Mouse (Mus musculus): ENCODE measurements around the gene Rgs3. TPM values are rescaled to one million over a fixed set of nuclear protein-coding genes. Genes with fewer than 3 reads are reported as not detected.

The Rgs3 gene
- polyA plus RNA-seq, 1 experiment from 2014 or later, result 60.5 TPM

DNA sequence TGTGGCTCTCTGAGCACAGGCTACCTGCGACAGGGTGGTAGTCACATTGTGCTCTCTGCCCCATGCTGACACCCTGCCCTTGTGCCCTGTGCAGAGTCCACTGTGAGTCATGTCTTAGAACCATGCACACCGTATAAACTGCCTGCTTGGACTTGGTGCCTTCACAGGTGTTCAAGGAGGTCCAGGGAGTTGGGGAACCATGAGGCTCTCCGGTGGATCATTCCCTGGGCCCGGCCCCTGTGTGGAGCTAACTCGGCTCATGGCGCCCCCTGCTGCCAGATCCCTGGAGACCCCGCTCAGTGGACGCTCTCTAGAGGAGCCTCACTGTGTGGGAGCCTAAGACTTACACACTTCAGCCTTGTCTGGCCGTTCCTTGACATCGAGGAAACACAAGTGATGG is 134.2 kb downstream of the Rgs3 start:
- 35% methylated on average over 10 of the region's 10 CpGs for WGBS
- peaks cover 44% of the 10 kb centered on the region for H3K27me3 ChIP-seq (replicated peaks)

DNA sequence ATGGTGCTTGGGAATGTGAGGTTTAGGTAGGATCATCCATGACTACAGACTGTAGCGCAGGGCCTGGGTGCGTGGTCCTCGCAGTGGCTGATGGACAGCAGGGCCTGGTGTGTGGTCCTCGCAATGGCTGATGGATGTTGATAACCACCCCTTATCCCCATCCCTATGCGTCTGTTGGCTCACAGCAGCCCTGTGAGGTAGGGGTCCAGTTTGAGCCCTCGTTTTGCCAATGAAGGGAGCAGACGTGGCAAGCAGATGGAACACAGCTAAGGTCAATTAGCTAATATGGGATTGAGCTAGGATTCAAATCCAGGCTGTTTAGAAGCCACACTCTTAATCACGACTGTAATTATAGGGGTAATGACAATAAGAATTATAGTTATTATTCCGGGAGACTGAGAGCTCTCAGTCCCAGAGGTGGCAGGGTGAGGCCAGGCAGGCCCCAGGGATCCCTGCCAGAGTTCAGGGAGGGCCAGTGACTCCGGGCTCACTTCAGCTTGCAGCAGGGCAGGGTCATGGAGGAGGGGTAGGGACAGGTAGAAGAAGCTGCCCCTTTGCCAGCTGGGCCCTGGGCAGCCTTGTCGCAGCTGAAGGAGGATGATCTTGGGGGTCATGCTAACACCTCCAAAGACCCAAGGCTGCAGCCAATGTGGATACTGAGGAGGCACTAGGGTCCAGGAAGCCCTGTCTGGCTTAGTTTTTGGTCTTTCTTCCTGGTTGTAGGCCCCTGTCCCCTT is 135.2 kb downstream of the Rgs3 start:
- Histone ChIP-seq H3K9ac (no peak overlapping the region), H3K4me3 (no peak overlapping the region), H3K36me3 (peaks cover 12% of the 10 kb centered on the region; the same call in 1 of the 2 replicates), H3K9me3 (replicated peaks) (no peaks in the 10 kb centered on the region), H3K27me3 (replicated peaks) (peaks cover 41% of the 10 kb centered on the region), H3K27ac (ENCODE audit: poor library complexity, severe bottlenecking) (peak overlapping the region; percentile 52; the same call in 1 of the 2 replicates), H3K4me1 (replicated peaks) (peaks cover 79% of the 10 kb centered on the region), H3K4me2 (no peak overlapping the region)
- ATAC-seq (ENCODE audit: insufficient number of reproducible peaks, low FRiP score), result no peak
- WGBS, result 76% methylated on average over 11 of the region's 11 CpGs

More for the DNA sequence above, 134.2 kb downstream of the Rgs3 start:
- H3K4me1 ChIP-seq (replicated peaks), result peaks cover 77% of the 10 kb centered on the region
- 0 out of 2 replicates have a peak, but pooled peaks have one; percentile 12 for ATAC-seq (ENCODE audit: insufficient number of reproducible peaks, low FRiP score)
- H3K4me3 ChIP-seq, result no peak overlapping the region
- no peak overlapping the region for H3K9ac ChIP-seq
- no peak overlapping the region for H3K4me2 ChIP-seq
- H3K9me3 ChIP-seq (replicated peaks), result no peaks in the 10 kb centered on the region
- H3K27ac ChIP-seq (ENCODE audit: poor library complexity, severe bottlenecking), result no peak overlapping the region
- peaks cover 12% of the 10 kb centered on the region; the same call in 1 of the 2 replicates for H3K36me3 ChIP-seq

DNA sequence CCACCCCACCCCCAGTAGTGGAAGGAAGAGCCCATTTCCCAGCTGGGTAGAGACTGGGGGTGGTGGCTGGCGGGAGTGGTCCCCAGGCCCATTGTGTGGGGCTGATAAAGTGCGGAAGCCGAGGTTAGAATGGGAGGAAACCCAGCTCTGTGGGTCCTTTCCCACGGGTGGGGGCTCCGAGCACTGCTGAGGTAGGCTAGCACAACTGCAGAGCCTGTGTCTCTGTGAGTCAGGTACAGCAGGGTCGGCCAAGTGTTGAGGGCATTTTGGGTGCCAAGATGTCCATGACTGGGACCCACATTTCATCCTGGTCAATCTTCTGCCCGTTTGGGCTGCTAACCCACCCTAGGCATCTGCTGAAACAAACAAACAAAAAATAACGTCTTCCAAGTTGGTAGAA is 135.9 kb downstream of the Rgs3 start:
- peaks cover 83% of the 10 kb centered on the region for H3K4me1 ChIP-seq (replicated peaks)
- 53% methylated on average over 8 of the region's 8 CpGs for WGBS
- peaks cover 41% of the 10 kb centered on the region for H3K27me3 ChIP-seq (replicated peaks)
- no peak overlapping the region for H3K9ac ChIP-seq
- no peak overlapping the region for H3K4me2 ChIP-seq
- H3K27ac ChIP-seq (ENCODE audit: poor library complexity, severe bottlenecking), result peak overlapping the region; percentile 52; the same call in 1 of the 2 replicates
- peak; percentile 27 for ATAC-seq (ENCODE audit: insufficient number of reproducible peaks, low FRiP score)
- H3K9me3 ChIP-seq (replicated peaks), result no peaks in the 10 kb centered on the region
- H3K36me3 ChIP-seq, result peaks cover 14% of the 10 kb centered on the region; the same call in 1 of the 2 replicates
- H3K4me3 ChIP-seq, result no peak overlapping the region

DNA sequence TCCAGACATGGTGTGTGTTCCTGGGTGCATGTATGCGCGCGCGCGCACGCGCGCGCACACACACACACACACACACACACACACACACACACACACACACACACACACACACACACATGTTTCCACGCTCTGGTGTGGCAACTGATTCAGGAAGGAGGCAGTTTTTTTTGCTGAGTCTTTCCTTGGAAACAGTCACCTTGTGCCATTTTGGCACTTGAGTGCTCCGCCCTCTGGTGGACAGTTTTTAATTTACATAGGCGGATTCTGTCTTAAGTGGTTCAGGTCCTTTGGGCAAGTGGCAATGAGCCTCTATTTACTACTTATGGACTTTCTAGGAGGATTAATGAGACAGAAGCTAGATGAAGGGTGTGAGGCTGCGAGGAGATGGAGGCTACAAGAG is 136.3 kb downstream of the Rgs3 start:
- H3K9me3 ChIP-seq (replicated peaks), result no peaks in the 10 kb centered on the region
- H3K36me3 ChIP-seq, result peaks cover 16% of the 10 kb centered on the region
- no peak overlapping the region for H3K4me2 ChIP-seq
- no peak overlapping the region for H3K4me3 ChIP-seq
- H3K4me1 ChIP-seq (replicated peaks), result peaks cover 83% of the 10 kb centered on the region
- H3K27me3 ChIP-seq (replicated peaks), result peaks cover 41% of the 10 kb centered on the region
- ATAC-seq (ENCODE audit: insufficient number of reproducible peaks, low FRiP score), result no peak
- WGBS, result 63% methylated on average over 13 of the region's 13 CpGs
- H3K9ac ChIP-seq, result no peak overlapping the region
- H3K27ac ChIP-seq (ENCODE audit: poor library complexity, severe bottlenecking), result peak overlapping the region; percentile 43; the same call in 1 of the 2 replicates

DNA sequence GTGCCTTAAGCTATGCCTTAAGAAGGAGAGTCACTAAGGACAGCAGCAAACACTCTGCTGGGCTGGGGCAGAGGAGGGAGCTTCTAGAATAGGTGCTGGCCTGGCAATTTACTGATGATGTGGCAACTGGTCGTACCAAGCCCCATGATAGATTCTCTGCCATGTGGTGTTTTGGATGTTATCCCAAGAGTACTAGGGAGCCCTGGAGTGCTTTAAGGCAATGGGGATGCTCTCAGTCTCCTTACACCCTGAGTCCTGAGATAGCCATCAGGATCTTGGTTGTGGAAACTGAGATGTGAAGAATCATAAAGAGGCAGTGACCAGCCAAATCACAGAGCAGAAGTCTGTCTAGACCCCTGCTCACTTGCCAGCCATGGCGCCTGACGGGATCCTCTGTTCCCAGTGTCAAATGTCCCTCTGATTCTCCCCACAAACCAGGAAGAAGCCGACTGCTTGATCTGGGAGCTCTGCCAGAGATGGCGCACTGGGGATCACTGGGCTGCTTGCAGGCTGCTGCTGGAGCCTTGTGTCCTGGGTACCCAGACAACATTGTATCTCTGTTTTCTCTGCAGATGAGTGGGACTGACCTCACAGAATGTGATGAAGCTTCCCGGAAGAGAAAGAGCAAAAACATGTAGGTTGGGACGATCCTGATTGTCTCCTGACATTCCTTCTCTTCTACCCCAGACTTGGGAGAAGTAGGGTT is 137.2 kb downstream of the Rgs3 start:
- H3K27ac ChIP-seq (ENCODE audit: poor library complexity, severe bottlenecking), result peak overlapping the region; percentile 22; the same call in 1 of the 2 replicates
- peaks cover 34% of the 10 kb centered on the region for H3K27me3 ChIP-seq (replicated peaks)
- H3K9ac ChIP-seq, result no peak overlapping the region
- no peak overlapping the region for H3K4me2 ChIP-seq
- H3K9me3 ChIP-seq (replicated peaks), result no peaks in the 10 kb centered on the region
- peaks cover 25% of the 10 kb centered on the region for H3K36me3 ChIP-seq
- no peak overlapping the region for H3K4me3 ChIP-seq
- 44% methylated on average over 7 of the region's 7 CpGs for WGBS
- ATAC-seq (ENCODE audit: insufficient number of reproducible peaks, low FRiP score), result no peak
- H3K4me1 ChIP-seq (replicated peaks), result peaks cover 83% of the 10 kb centered on the region

DNA sequence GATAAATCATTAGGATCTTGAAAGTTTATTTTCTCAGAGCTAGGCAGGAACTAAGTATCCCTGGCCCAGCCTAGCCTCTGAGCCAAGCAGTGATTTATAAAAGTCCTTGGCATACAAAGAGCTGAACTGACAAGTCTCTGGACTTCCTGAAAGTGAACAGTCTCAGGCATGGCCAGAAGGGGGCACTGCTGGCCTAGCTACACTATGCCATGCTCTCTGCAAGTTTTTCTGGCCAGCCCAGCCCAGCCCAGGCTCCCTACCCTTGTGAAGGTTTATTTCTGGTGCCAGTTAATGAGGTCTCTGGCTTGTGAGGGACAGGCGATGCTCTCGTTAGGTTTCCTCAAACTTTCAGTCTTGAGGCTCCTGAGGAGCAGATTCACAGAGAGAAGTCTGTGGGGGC is 137.8 kb downstream of the Rgs3 start:
- 13% methylated on average over 2 of the region's 2 CpGs for WGBS
- peaks cover 78% of the 10 kb centered on the region for H3K4me1 ChIP-seq (replicated peaks)
- H3K4me3 ChIP-seq, result no peak overlapping the region
- peaks cover 31% of the 10 kb centered on the region for H3K27me3 ChIP-seq (replicated peaks)
- H3K4me2 ChIP-seq, result 0 out of 2 replicates have a peak overlapping the region, but pooled peaks have one; percentile 8
- H3K27ac ChIP-seq (ENCODE audit: poor library complexity, severe bottlenecking), result peak overlapping the region; percentile 35; the same call in 1 of the 2 replicates
- H3K9ac ChIP-seq, result peak overlapping the region; percentile 40; the same call in 1 of the 2 replicates
- H3K9me3 ChIP-seq (replicated peaks), result no peaks in the 10 kb centered on the region
- ATAC-seq (ENCODE audit: insufficient number of reproducible peaks, low FRiP score), result 0 out of 2 replicates have a peak, but pooled peaks have one; percentile 19
- peaks cover 26% of the 10 kb centered on the region for H3K36me3 ChIP-seq

DNA sequence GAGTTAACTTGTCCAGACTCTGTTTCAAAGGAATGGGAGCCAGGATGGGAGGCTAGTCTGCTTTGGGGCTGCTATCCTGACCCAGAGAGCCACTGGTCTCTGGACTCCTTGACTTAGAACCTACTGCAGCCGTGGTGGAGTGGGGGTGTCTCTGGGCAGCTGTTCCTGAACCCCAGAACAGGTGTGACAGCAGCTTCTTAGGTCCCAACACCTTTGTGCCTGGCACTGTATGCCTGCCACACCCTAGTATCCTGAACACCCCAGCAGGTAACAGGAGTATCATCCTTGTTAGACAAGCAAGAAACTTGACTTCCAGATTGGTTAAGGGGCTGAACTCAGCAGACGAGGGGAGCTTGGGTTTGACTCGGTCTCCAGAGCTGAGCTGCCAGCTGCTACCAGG is 138.9 kb downstream of the Rgs3 start:
- Histone ChIP-seq H3K4me1 (replicated peaks) (peaks cover 67% of the 10 kb centered on the region), H3K9me3 (replicated peaks) (no peaks in the 10 kb centered on the region), H3K27me3 (replicated peaks) (peaks cover 20% of the 10 kb centered on the region), H3K36me3 (peaks cover 26% of the 10 kb centered on the region), H3K27ac (ENCODE audit: poor library complexity, severe bottlenecking) (peak overlapping the region; percentile 4; the same call in 1 of the 2 replicates), H3K4me2 (no peak overlapping the region), H3K9ac (no peak overlapping the region), H3K4me3 (no peak overlapping the region)
- WGBS, result 65% methylated on average over 3 of the region's 3 CpGs
- no peak for ATAC-seq (ENCODE audit: insufficient number of reproducible peaks, low FRiP score)

DNA sequence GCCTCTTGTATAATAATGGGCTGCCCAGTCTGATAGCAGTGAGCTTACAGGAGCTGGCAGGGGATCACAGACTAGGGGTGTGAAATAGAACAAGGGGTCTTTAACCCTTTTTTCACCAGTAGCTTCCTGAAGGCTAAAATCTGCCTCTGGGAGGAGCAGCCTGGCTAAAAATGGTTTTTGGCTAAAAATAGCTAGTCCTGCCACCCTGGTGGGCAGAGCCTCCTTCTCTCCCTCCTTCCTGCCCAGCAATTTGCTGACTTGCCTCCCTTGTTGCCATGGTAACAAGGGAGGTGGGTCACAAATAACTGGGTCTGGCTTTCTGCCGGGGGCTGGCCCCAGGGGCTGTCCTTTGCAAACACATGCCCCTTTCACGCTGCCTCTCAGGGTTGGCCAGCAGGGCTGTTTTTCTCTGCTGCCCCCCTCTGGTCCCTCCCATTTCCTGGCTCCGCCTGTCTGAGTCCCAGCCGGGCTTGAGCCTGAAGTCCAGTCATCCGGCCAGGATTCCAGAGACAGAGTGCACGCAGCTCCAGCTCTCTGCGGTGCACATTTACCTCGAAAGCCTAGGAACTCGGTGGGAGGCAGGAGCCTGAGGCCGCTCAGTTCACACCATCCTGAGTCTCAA is 139.7 kb downstream of the Rgs3 start:
- Histone ChIP-seq H3K4me1 (replicated peaks) (peaks cover 65% of the 10 kb centered on the region), H3K36me3 (peaks cover 29% of the 10 kb centered on the region), H3K9ac (peak overlapping the region; percentile 81), H3K4me3 (peak overlapping the region; percentile 58), H3K9me3 (replicated peaks) (no peaks in the 10 kb centered on the region), H3K27ac (ENCODE audit: poor library complexity, severe bottlenecking) (peak overlapping the region; percentile 79), H3K27me3 (replicated peaks) (peaks cover 14% of the 10 kb centered on the region), H3K4me2 (peak overlapping the region; percentile 77)
- peak; percentile 87 for ATAC-seq (ENCODE audit: insufficient number of reproducible peaks, low FRiP score)
- 0% methylated on average over 10 of the region's 10 CpGs for WGBS

DNA sequence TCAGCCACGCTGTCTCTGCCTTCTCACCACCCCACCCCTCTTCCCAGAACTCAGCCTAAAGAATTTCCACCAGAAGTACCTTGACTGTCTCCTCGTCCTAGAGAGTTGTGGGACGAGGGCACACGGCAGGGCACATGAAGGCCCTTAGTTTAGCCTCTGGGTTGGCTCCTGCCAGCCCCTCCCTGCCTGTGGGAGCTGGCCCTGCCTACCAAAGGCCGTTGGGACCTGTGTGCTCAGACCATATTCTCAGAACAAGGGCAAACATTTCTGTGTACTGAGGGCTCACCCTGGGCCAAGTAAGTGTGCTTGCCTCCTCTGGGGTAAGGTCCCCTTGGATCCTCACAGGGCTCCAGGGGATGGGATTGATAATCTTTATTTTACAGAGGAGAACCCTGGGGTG is 140.8 kb downstream of the Rgs3 start:
- peak overlapping the region; percentile 58 for H3K4me3 ChIP-seq
- H3K27ac ChIP-seq (ENCODE audit: poor library complexity, severe bottlenecking), result peak overlapping the region; percentile 79
- H3K36me3 ChIP-seq, result peaks cover 35% of the 10 kb centered on the region
- peaks cover 2% of the 10 kb centered on the region; the same call in 1 of the 2 replicates for H3K27me3 ChIP-seq (replicated peaks)
- no peak for ATAC-seq (ENCODE audit: insufficient number of reproducible peaks, low FRiP score)
- peak overlapping the region; percentile 81 for H3K9ac ChIP-seq
- 31% methylated on average over 5 of the region's 5 CpGs for WGBS
- H3K9me3 ChIP-seq (replicated peaks), result no peaks in the 10 kb centered on the region
- peak overlapping the region; percentile 77 for H3K4me2 ChIP-seq
- H3K4me1 ChIP-seq (replicated peaks), result peaks cover 64% of the 10 kb centered on the region

DNA sequence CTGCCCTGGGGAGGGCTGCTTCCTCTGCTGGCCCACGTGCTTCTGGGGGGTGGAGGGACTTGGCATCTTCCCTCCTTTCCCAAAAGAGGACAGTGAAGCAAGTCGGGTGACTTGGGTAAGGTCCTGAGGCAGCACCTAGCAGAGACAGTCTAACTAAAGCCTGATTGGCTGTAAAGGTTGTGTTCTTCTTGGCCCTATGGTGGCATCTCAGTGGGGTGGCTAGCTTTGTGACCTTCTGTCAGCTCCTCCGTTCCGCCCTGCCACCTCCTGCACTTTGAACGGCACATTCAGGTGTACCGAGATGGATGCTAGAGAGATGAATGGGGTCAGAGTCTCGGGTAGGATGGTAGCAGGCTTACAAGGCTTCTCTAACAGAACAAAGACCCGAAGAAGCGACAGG is 143.5 kb downstream of the Rgs3 start:
- no peak overlapping the region for H3K4me3 ChIP-seq
- peaks cover 42% of the 10 kb centered on the region for H3K4me1 ChIP-seq (replicated peaks)
- H3K27me3 ChIP-seq (replicated peaks), result no peaks in the 10 kb centered on the region
- ATAC-seq (ENCODE audit: insufficient number of reproducible peaks, low FRiP score), result no peak
- peaks cover 35% of the 10 kb centered on the region for H3K36me3 ChIP-seq
- 76% methylated on average over 9 of the region's 9 CpGs for WGBS
- no peak overlapping the region; the same call in 1 of the 2 replicates for H3K9ac ChIP-seq
- no peak overlapping the region for H3K27ac ChIP-seq (ENCODE audit: poor library complexity, severe bottlenecking)
- H3K4me2 ChIP-seq, result no peak overlapping the region
- no peaks in the 10 kb centered on the region for H3K9me3 ChIP-seq (replicated peaks)

DNA sequence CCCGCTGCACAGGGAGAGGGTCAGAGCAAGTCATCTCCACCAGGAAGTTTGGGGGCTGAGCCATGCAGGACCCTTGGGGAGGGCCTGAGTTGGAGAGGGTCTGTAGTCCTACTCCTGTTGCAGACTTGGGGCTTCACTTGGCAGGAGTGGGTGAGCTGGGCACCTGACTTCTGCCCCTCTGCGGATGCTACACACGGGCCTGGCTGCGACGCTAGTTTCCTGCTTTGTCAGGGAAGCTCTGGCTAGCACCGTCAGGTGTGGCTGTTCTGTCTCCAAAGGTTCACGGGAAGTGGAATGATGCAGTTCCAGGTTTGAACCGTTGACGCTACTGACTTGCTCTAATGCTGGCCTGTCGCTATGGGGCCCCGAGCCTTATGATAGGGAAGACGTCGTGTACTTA is 144.6 kb downstream of the Rgs3 start:
- Histone ChIP-seq H3K36me3 (peaks cover 35% of the 10 kb centered on the region), H3K27me3 (replicated peaks) (no peaks in the 10 kb centered on the region), H3K9me3 (replicated peaks) (no peaks in the 10 kb centered on the region), H3K4me2 (no peak overlapping the region), H3K4me3 (no peak overlapping the region), H3K9ac (no peak overlapping the region), H3K4me1 (replicated peaks) (peaks cover 33% of the 10 kb centered on the region), H3K27ac (ENCODE audit: poor library complexity, severe bottlenecking) (no peak overlapping the region)
- ATAC-seq (ENCODE audit: insufficient number of reproducible peaks, low FRiP score), result no peak
- 86% methylated on average over 13 of the region's 13 CpGs for WGBS

Measured in heart, embryonic 12.5 days (tissue).